Mouse (Mus musculus) embryonic facial prominence, embryonic 11.5 days (tissue): ENCODE results near the gene Telo2. TPM values are rescaled to one million over a fixed set of nuclear protein-coding genes. Genes with fewer than 3 reads are reported as not detected.

Experiments used
- ATAC-seq: fragments of 200-750 bp; cut with Nextera tagmentation; replicated peaks from 2 replicates; pipeline ENCODE4 v1.8.0; 2017; ENCODE audit warnings: low read depth; ENCODE audit not compliant: insufficient number of reproducible peaks, low FRiP score, low TSS enrichment
- DNase-seq: peaks from one replicate; pipeline ENCODE4 v3.0.0-alpha.2; 2015; ENCODE audit warnings: low spot score
- H3K27ac ChIP-seq: fragments of 300-500 bp; sonication (generic); replicated peaks from 2 replicates; pipeline ENCODE4 v1.5.1; 2014; ENCODE audit warnings: mild to moderate bottlenecking, low read depth, low read length, control low read depth
- H3K27me3 ChIP-seq: fragments of 300-500 bp; sonication (generic); 2 replicates; pipeline ENCODE4 v1.6.1; 2014; ENCODE audit warnings: mild to moderate bottlenecking, low read length, moderate library complexity, mixed read lengths; ENCODE audit not compliant: control insufficient read depth, insufficient read depth
- H3K36me3 ChIP-seq: fragments of 300-500 bp; sonication (generic); replicated peaks from 2 replicates; pipeline ENCODE4 v1.6.1; 2014; ENCODE audit warnings: low read depth, mild to moderate bottlenecking, low read length, moderate library complexity, mixed read lengths; ENCODE audit not compliant: control insufficient read depth, insufficient read depth
- H3K4me1 ChIP-seq: fragments of 300-500 bp; sonication (generic); 2 replicates; pipeline ENCODE4 v1.6.1; 2014; ENCODE audit warnings: low read length, mixed read lengths; ENCODE audit not compliant: control insufficient read depth, insufficient read depth
- H3K4me2 ChIP-seq: fragments of 300-500 bp; sonication (generic); 2 replicates; pipeline ENCODE4 v1.6.1; 2014; ENCODE audit warnings: low read depth, mild to moderate bottlenecking, control low read depth, low read length, moderate library complexity
- H3K4me3 ChIP-seq: fragments of 300-500 bp; sonication (generic); 2 replicates; pipeline ENCODE4 v1.5.1; 2014; ENCODE audit warnings: low read depth, low read length, control low read depth
- H3K9ac ChIP-seq: fragments of 300-500 bp; sonication (generic); replicated peaks from 2 replicates; pipeline ENCODE4 v1.6.1; 2014; ENCODE audit warnings: mild to moderate bottlenecking, control low read depth, low read length
- H3K9me3 ChIP-seq: fragments of 300-500 bp; sonication (generic); replicated peaks from 2 replicates; pipeline ENCODE4 v1.6.1; 2016; ENCODE audit warnings: mild to moderate bottlenecking, low read length, inconsistent platforms, mixed read lengths; ENCODE audit not compliant: control insufficient read depth
- WGBS: fragments of 180-500 bp; shearing (Covaris S2); extraction: QIAGEN DNeasy Blood & Tissue Kit; methylation state at CpG from one replicate; pipeline ENCODE4 v1.1.7; 2014; 5-methylcytosine and 5-hydroxymethylcytosine counted together
- polyA plus RNA-seq: library from polyadenylated mRNA; unstranded; fragments of >200 nt; fragmentation: Nextera tagmentation; extraction: Ambion mirVana; gene quantifications from 2 replicates; pipeline ENCODE4 v1.2.1, GENCODE M21; 2014

The Telo2 gene
- polyA plus RNA-seq, 1 experiment from 2014 or later = 20.6 TPM

DNA sequence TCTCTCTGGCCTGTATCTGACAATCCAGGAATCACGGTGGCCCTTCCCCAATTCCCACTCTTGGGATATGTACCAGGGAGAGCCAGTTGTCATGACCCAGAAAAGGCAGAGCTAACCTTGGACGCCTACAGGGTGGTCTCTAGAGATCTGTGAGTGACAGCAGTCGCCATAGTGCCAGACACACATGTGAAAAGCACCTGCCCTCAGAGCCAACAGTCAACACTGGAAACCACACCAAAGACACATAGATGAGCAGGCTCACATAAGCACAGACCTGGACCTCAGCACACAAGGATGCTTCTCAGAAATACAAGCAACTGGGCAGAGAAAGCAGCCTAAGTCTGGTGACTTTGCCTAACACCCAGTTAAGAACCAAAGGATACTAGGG lies 3.4 kb downstream of the Telo2 start:
- Histone ChIP-seq H3K27ac (no peak overlapping the region), H3K9me3 (no peaks in the 10 kb centered on the region), H3K4me2 (no peak overlapping the region), H3K27me3 (no peaks in the 10 kb centered on the region), H3K9ac (no peak overlapping the region), H3K4me3 (no peak overlapping the region), H3K4me1 (peaks cover 3% of the 10 kb centered on the region), H3K36me3 (peaks cover 3% of the 10 kb centered on the region; the same call in 1 of the 2 replicates)
- WGBS = 76% methylated on average over 3 of the region's 3 CpGs
- no peak for DNase-seq
- ATAC-seq = no peak

DNA sequence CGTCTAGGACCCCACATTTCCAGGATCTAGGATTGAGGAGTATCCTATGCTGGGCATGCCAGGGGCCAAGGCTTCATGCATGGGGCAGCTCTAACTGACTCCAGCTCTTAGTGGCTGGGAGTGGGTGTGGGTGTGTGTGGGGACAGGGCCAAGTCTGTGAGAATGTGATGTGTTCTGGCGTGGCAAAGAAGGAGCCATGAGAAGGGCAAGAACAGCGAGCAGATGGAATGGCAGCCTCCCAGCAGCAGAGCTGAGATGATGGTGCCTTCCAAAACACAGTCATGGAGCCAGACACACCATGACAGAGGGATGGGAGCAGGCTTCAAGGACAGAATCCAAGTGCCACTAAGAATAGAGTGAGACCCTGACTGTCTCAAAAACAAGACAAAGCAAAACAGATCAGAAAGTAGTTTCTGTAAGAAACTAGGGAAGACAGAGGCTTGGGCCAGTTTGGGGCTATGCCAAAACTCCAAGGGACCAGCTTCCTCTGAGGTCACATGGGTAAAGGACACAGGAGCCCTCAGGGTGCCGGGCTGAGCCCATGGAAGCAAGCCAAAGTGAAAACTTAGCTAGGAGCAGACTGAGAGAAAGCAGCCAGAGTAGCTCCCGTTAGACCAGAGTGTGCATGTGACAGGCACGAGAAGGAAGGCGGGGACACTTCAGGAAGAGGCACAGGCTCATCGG lies 3.9 kb downstream of the Telo2 start:
- Histone ChIP-seq H3K9ac (no peak overlapping the region), H3K4me3 (no peak overlapping the region), H3K36me3 (peaks cover 3% of the 10 kb centered on the region; the same call in 1 of the 2 replicates), H3K4me2 (no peak overlapping the region), H3K27ac (no peak overlapping the region), H3K9me3 (no peaks in the 10 kb centered on the region), H3K27me3 (no peaks in the 10 kb centered on the region), H3K4me1 (peaks cover 3% of the 10 kb centered on the region)
- DNase-seq (no peak), ATAC-seq (no peak)
- WGBS = 92% methylated on average over 8 of the region's 8 CpGs

DNA sequence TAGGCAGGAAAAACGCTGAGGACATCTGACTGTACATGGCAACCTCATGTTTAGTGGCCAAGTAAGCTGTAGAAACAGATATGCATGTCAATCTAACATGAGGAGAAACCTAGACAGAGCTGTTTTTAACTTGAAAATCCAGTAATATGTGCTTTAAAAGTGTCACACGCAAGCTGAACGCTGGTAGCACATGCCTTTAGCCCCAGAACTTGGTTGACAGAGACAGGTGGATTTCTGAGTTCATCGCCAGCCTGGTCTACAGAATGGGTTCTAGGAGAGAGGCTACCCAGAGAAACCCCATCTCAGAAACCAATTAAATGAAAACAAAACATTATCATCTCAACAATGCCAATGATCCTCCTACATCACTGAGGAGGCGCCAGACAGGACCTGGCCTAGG lies 4.5 kb downstream of the Telo2 start:
- Histone ChIP-seq H3K9ac (no peak overlapping the region), H3K4me2 (no peak overlapping the region), H3K36me3 (peaks cover 3% of the 10 kb centered on the region; the same call in 1 of the 2 replicates), H3K4me1 (peaks cover 3% of the 10 kb centered on the region), H3K9me3 (no peaks in the 10 kb centered on the region), H3K27ac (no peak overlapping the region), H3K27me3 (no peaks in the 10 kb centered on the region), H3K4me3 (no peak overlapping the region)
- ATAC-seq = no peak
- 92% methylated on average over 5 of the region's 5 CpGs for WGBS
- DNase-seq = no peak

DNA sequence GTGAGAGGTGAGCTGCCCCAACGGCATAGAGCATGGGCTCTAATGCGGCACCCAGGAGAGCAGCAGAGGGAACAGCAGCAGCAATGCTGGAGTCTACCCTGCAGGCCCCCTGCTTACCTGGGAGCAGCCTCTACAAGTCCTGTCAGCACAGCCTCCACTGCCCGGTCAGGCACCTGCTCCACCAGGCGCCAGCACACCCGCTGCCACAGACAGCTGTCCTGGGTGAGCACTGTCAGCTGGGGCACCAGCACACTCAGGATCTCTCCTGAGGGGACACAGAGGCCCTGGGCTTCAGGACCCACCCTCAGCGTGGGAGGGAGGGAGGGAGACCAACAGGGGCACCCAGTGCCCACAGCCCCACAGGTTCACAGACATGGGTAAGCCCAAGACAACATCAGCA lies 5.2 kb downstream of the Telo2 start:
- no peaks in the 10 kb centered on the region for H3K27me3 ChIP-seq
- no peak for ATAC-seq
- H3K9me3 ChIP-seq = no peaks in the 10 kb centered on the region
- no peak overlapping the region for H3K27ac ChIP-seq
- peaks cover 3% of the 10 kb centered on the region; the same call in 1 of the 2 replicates for H3K36me3 ChIP-seq
- WGBS = 93% methylated on average over 6 of the region's 6 CpGs
- peaks cover 3% of the 10 kb centered on the region; the same call in 1 of the 2 replicates for H3K4me1 ChIP-seq
- no peak for DNase-seq
- H3K9ac ChIP-seq = no peak overlapping the region
- no peak overlapping the region for H3K4me2 ChIP-seq
- no peak overlapping the region for H3K4me3 ChIP-seq

DNA sequence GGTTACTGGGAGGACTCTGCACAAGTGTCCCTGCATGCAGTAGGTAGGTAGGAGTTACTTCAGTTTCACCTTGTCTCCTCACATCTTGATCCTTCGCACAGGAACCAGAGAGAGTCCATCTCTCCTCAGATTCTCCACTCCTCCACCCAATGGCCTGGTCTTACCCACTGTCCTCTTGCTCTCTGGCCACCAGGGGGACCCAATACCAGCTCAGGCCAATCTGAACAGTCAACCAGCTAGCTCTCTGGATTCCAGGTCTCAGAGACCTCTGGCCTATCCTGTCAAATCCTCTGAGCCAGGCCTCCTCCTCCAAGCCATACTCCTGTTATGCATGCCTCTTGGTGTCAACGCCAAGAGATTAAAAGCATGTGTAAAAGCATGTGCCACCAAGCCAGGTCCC lies 6.2 kb downstream of the Telo2 start:
- Histone ChIP-seq H3K4me3 (no peak overlapping the region), H3K36me3 (peaks cover 3% of the 10 kb centered on the region; the same call in 1 of the 2 replicates), H3K9me3 (no peaks in the 10 kb centered on the region), H3K4me2 (no peak overlapping the region), H3K27ac (no peak overlapping the region), H3K27me3 (no peaks in the 10 kb centered on the region), H3K4me1 (no peaks in the 10 kb centered on the region), H3K9ac (no peak overlapping the region)
- peak; percentile 49 for DNase-seq
- no peak for ATAC-seq
- 79% methylated on average over 2 of the region's 2 CpGs for WGBS

DNA sequence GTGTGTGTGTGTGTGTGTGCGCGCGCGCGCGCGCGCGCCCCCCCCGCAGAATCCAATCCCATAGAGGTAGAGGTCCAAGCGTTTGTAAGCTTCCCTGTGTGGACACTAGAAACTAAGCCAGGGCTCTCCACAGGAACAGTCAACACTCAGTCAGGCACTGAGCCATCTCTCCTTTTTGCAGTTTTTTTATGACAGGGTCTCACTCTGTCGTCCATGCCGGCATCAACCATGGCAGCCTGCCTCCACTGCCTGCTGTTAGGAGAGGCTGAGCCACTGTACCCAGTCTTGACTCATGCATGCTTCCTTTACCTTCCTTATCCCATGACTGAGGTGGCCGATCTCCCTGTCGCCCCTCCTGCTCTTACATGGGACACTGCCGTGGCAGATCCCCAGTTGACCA lies 8.0 kb downstream of the Telo2 start:
- Histone ChIP-seq H3K4me3 (no peak overlapping the region), H3K36me3 (peaks cover 3% of the 10 kb centered on the region; the same call in 1 of the 2 replicates), H3K27ac (no peak overlapping the region), H3K9me3 (no peaks in the 10 kb centered on the region), H3K9ac (no peak overlapping the region), H3K4me1 (no peaks in the 10 kb centered on the region), H3K4me2 (no peak overlapping the region), H3K27me3 (no peaks in the 10 kb centered on the region)
- no peak for DNase-seq
- no peak for ATAC-seq
- WGBS = 91% methylated on average over 12 of the region's 16 CpGs

DNA sequence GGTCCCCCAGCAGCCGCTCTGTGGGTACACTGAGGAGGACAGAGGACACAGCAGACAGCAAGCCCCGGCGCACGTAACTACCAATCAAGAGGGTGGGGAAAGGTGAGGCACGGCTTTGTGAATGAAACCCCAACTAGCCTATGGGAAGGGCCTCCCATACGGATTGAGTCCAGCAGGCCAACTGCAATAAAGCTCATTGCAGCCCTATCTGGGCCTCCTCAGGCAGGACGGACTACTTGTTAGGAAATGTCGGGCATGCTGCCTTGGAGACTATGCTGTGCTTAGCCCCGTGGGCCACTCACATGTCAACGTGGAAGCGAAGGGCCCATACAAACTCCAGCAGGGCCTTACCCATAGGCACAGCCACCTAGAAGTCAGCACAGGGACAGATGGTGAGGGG lies 14.4 kb downstream of the Telo2 start:
- WGBS = 94% methylated on average over 11 of the region's 11 CpGs
- no peaks in the 10 kb centered on the region; the same call in none of the 2 replicates for H3K36me3 ChIP-seq
- no peaks in the 10 kb centered on the region for H3K4me1 ChIP-seq

DNA sequence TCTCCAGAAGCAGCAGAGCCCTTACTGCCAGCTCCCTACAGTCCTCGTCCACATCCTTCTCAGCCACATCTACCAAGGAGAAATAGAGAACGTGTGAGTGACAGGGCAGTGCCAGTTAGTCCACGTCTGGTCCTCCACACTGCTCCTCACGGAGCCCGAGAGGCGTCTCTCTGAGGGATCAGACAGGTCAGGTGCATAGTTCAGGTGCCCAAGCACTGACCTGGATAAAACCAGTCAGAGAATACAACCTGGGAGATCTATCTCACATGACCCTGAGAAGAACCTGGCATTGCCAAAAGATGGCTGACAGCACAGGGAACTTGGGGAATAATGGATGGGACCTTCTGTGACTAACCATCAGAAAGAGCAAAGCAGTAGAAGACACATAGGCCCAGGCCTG lies 15.7 kb downstream of the Telo2 start:
- Histone ChIP-seq H3K36me3 (no peaks in the 10 kb centered on the region; the same call in none of the 2 replicates), H3K9me3 (no peaks in the 10 kb centered on the region), H3K4me2 (no peak overlapping the region), H3K9ac (no peak overlapping the region), H3K27ac (no peak overlapping the region), H3K27me3 (no peaks in the 10 kb centered on the region), H3K4me1 (no peaks in the 10 kb centered on the region), H3K4me3 (no peak overlapping the region)
- ATAC-seq (no peak), DNase-seq (no peak)
- 82% methylated on average over 6 of the region's 6 CpGs for WGBS

More for the DNA sequence above, 14.4 kb downstream of the Telo2 start:
- Histone ChIP-seq H3K27me3 (no peaks in the 10 kb centered on the region), H3K27ac (no peak overlapping the region), H3K9ac (no peak overlapping the region), H3K9me3 (no peaks in the 10 kb centered on the region), H3K4me3 (no peak overlapping the region), H3K4me2 (no peak overlapping the region)
- ATAC-seq = no peak
- DNase-seq = no peak
